Mouse (Mus musculus) heart, adult 2 months (tissue): ENCODE measurements at regions not wholly inside any gene's neighbourhood (a gene's known extent, or its start where the extent isn't known, plus 50 kb on each side); places are given as distances from the start of the nearest gene placed in this dataset.

ENCODE experiments used
- CTCF ChIP-seq: fragments of 200-600 bp; IDR thresholded peaks from 2 replicates; pipeline ENCODE4 v1.8.1; 2022; ENCODE audit warnings: antibody characterized with exemption, mild to moderate bottlenecking, moderate library complexity
- EP300 ChIP-seq: fragments of 200-500 bp; IDR thresholded peaks from 2 replicates; pipeline ENCODE4 v1.6.1; 2011; ENCODE audit warnings: low read depth, low read length, control low read depth; ENCODE audit not compliant: insufficient read depth
- POLR2A ChIP-seq: fragments of 200-500 bp; IDR thresholded peaks from 2 replicates; pipeline ENCODE4 v1.6.1; 2011; ENCODE audit warnings: mild to moderate bottlenecking, low read depth, low read length, control low read depth; ENCODE audit not compliant: insufficient read depth

GRCm38 (mm10) chr8:49555724-49556457 is 712.1 kb upstream of the Tenm3 start:
- TF ChIP-seq CTCF (no peak), POLR2A (no peak), EP300 (no peak)
